Mouse (Mus musculus): ENCODE measurements around the gene Crkl. TPM values are rescaled to one million over a fixed set of nuclear protein-coding genes. Genes with fewer than 3 reads are reported as not detected.

Gene Crkl
- polyA plus RNA-seq (2012; rRNA removed) = 33.5 and 47.3 TPM in 2 replicates

GRCm38 (mm10) chr16:17451541-17452372, at the start of gene Crkl:
Gene Crkl, plus strand, starts transcription at chr16:17451987.
- H3K36me3 ChIP-seq (ENCODE audit: control insufficient read depth, insufficient read depth, low read length) = no peaks in the 10 kb centered on the region
- H3K27ac ChIP-seq (ENCODE audit: insufficient read depth, low read depth, low read length) = peak within 1 kb of the TSS; percentile 90
- under 1% methylated on average over 63 of the region's 63 CpGs for WGBS
- H3K27me3 ChIP-seq (ENCODE audit: control insufficient read depth, insufficient read depth, low read length) = no peaks in the 10 kb centered on the region
- TF ChIP-seq POLR2A (IDR thresholded peaks at IDR 0.05; ENCODE audit: low read depth, low read length) (peak; percentile 81; the same call in 1 of the 2 replicates), CTCF (IDR thresholded peaks at IDR 0.05; ENCODE audit: extremely low read depth, insufficient read length, insufficient replicate concordance, low read depth, low read length) (no peak)
- H3K4me3 ChIP-seq (ENCODE audit: low read depth, low read length) = peak within 1 kb of the TSS; percentile 85
- peaks cover 5% of the 10 kb centered on the region; the same call in 1 of the 2 replicates for H3K4me1 ChIP-seq (ENCODE audit: control insufficient read depth, insufficient read depth, insufficient read length, low read length)

- H3K4me1 ChIP-seq (ENCODE audit: control insufficient read depth, insufficient read depth, insufficient read length, low read length) = peaks cover 2% of the 10 kb centered on the region; the same call in 1 of the 2 replicates
Measured at GRCm38 (mm10) chr16:17402855-17403254, 48.9 kb upstream of the Crkl start.

GRCm38 (mm10) chr16:17405271-17405696, 46.5 kb upstream of the Crkl start:
- peak overlapping the region; percentile 66 for H3K4me3 ChIP-seq (ENCODE audit: low read depth, low read length)
- peaks cover 14% of the 10 kb centered on the region; the same call in 1 of the 2 replicates for H3K4me1 ChIP-seq (ENCODE audit: control insufficient read depth, insufficient read depth, insufficient read length, low read length)
- H3K27ac ChIP-seq (ENCODE audit: insufficient read depth, low read depth, low read length) = peak overlapping the region; percentile 7; the same call in 1 of the 2 replicates
- WGBS = under 1% methylated on average over 22 of the region's 22 CpGs
- H3K27me3 ChIP-seq (ENCODE audit: control insufficient read depth, insufficient read depth, low read length) = no peaks in the 10 kb centered on the region
- TF ChIP-seq POLR2A (IDR thresholded peaks at IDR 0.05; ENCODE audit: low read depth, low read length) = no peak
- TF ChIP-seq CTCF (IDR thresholded peaks at IDR 0.05; ENCODE audit: extremely low read depth, insufficient read length, insufficient replicate concordance, low read depth, low read length) = no peak
- no peaks in the 10 kb centered on the region for H3K36me3 ChIP-seq (ENCODE audit: control insufficient read depth, insufficient read depth, low read length)

More at GRCm38 (mm10) chr16:17402855-17403254, 48.9 kb upstream of the Crkl start:
- WGBS = 85% methylated on average over 1 of the region's 1 CpGs
- Histone ChIP-seq H3K27ac (ENCODE audit: insufficient read depth, low read depth, low read length) (no peak overlapping the region), H3K4me3 (ENCODE audit: low read depth, low read length) (no peak overlapping the region), H3K27me3 (ENCODE audit: control insufficient read depth, insufficient read depth, low read length) (no peaks in the 10 kb centered on the region), H3K36me3 (ENCODE audit: control insufficient read depth, insufficient read depth, low read length) (no peaks in the 10 kb centered on the region)
- TF ChIP-seq CTCF (IDR thresholded peaks at IDR 0.05; ENCODE audit: extremely low read depth, insufficient read length, insufficient replicate concordance, low read depth, low read length) = no peak
- no peak for TF ChIP-seq POLR2A (IDR thresholded peaks at IDR 0.05; ENCODE audit: low read depth, low read length)

DNA sequence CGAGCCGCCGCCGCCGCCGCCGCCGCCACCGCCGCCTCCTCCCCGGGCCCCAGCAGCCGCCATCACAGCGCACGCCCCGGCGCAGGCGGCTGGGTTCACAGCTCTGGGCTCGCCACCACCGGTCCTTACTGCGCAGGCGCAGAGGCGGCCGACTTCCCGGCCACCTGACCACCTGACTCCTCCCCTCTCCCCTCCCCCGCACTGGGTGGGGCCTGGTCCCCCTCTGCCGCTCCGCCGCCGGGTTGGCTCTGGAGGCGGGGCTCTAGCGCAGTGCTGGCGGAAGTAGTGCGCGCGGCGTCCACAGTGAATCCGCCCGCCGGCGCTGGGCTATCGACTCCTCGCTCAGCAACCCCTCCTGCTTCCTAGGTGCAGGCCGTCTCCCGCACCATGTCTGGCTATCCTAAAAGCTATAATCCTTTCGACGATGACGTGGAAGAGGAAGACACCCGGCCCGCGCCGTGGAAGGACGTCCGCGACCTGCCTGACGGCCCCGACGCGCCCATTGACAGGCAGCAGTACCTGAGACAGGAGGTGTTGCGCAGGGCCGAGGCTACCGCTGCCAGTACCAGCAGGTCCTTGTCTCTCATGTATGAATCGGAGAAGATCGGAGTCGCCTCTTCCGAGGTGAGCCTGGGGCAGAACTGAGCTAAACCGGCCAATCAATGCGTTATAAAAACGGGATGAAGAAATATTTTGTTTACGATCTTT, 45.9 kb upstream of the Crkl start, which contains the start of the genes Snap29 and Pi4ka:
Gene Snap29 (plus strand): TSS at position 251 of the 708 bp plus-strand sequence.
Gene Pi4ka (minus strand): TSS at position 579 of the 708 bp plus-strand sequence.
- peak within 1 kb of the TSS; percentile 87 for H3K27ac ChIP-seq (ENCODE audit: insufficient read depth, low read depth, low read length)
- H3K4me3 ChIP-seq (ENCODE audit: low read depth, low read length) = peak within 1 kb of the TSS; percentile 90
- no peaks in the 10 kb centered on the region for H3K27me3 ChIP-seq (ENCODE audit: control insufficient read depth, insufficient read depth, low read length)
- peak; percentile 84 for TF ChIP-seq POLR2A (IDR thresholded peaks at IDR 0.05; ENCODE audit: low read depth, low read length)
- TF ChIP-seq CTCF (IDR thresholded peaks at IDR 0.05; ENCODE audit: extremely low read depth, insufficient read length, insufficient replicate concordance, low read depth, low read length) = no peak
- no peaks in the 10 kb centered on the region for H3K36me3 ChIP-seq (ENCODE audit: control insufficient read depth, insufficient read depth, low read length)
- under 1% methylated on average over 58 of the region's 69 CpGs for WGBS
- peaks cover 14% of the 10 kb centered on the region; the same call in 1 of the 2 replicates for H3K4me1 ChIP-seq (ENCODE audit: control insufficient read depth, insufficient read depth, insufficient read length, low read length)

- H3K36me3 ChIP-seq (ENCODE audit: control insufficient read depth, insufficient read depth, low read length) = no peaks in the 10 kb centered on the region
- TF ChIP-seq CTCF (IDR thresholded peaks at IDR 0.05; ENCODE audit: extremely low read depth, insufficient read length, insufficient replicate concordance, low read depth, low read length) = no peak
- no peak for TF ChIP-seq POLR2A (IDR thresholded peaks at IDR 0.05; ENCODE audit: low read depth, low read length)
- peak overlapping the region; percentile 90; the same call in 1 of the 2 replicates for H3K4me3 ChIP-seq (ENCODE audit: low read depth, low read length)
- H3K27me3 ChIP-seq (ENCODE audit: control insufficient read depth, insufficient read depth, low read length) = no peaks in the 10 kb centered on the region
- peaks cover 14% of the 10 kb centered on the region; the same call in 1 of the 2 replicates for H3K4me1 ChIP-seq (ENCODE audit: control insufficient read depth, insufficient read depth, insufficient read length, low read length)
- H3K27ac ChIP-seq (ENCODE audit: insufficient read depth, low read depth, low read length) = peak overlapping the region; percentile 20; the same call in 1 of the 2 replicates
- 22% methylated on average over 9 of the region's 9 CpGs for WGBS
Measured at GRCm38 (mm10) chr16:17406512-17407231, 45.1 kb upstream of the Crkl start.

DNA sequence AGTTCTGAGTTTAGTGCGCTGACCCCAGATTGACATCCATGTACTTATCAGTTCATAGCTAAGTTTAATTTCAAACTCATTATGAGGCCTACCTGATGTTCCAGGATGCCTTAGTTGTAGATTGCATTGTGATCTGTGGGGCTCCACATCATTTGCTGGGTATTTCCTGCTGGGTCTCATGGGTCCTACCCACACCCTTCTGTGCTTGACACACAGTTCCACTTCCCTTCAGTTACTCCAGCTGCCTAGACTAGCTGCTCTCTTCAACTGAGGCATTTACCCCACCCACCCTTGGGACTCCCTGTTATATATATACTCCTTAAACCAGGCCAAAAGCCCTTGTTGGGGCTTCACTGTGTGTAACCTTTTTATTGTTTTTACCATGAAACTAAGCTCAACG, 42.7 kb upstream of the Crkl start:
- Histone ChIP-seq H3K27me3 (ENCODE audit: control insufficient read depth, insufficient read depth, low read length) (no peaks in the 10 kb centered on the region), H3K36me3 (ENCODE audit: control insufficient read depth, insufficient read depth, low read length) (no peaks in the 10 kb centered on the region), H3K27ac (ENCODE audit: insufficient read depth, low read depth, low read length) (no peak overlapping the region), H3K4me3 (ENCODE audit: low read depth, low read length) (no peak overlapping the region), H3K4me1 (ENCODE audit: control insufficient read depth, insufficient read depth, insufficient read length, low read length) (peaks cover 12% of the 10 kb centered on the region; the same call in 1 of the 2 replicates)
- WGBS = 95% methylated on average over 2 of the region's 2 CpGs
- TF ChIP-seq POLR2A (IDR thresholded peaks at IDR 0.05; ENCODE audit: low read depth, low read length) = no peak
- TF ChIP-seq CTCF (IDR thresholded peaks at IDR 0.05; ENCODE audit: extremely low read depth, insufficient read length, insufficient replicate concordance, low read depth, low read length) = no peak
